Mouse (Mus musculus): ENCODE data around the gene Ttpal. TPM values are rescaled to one million over a fixed set of nuclear protein-coding genes. Genes with fewer than 3 reads are reported as not detected.

Gene Ttpal
- 63.2 and 72.5 TPM in 2 replicates for polyA plus RNA-seq (2012; rRNA removed)

DNA sequence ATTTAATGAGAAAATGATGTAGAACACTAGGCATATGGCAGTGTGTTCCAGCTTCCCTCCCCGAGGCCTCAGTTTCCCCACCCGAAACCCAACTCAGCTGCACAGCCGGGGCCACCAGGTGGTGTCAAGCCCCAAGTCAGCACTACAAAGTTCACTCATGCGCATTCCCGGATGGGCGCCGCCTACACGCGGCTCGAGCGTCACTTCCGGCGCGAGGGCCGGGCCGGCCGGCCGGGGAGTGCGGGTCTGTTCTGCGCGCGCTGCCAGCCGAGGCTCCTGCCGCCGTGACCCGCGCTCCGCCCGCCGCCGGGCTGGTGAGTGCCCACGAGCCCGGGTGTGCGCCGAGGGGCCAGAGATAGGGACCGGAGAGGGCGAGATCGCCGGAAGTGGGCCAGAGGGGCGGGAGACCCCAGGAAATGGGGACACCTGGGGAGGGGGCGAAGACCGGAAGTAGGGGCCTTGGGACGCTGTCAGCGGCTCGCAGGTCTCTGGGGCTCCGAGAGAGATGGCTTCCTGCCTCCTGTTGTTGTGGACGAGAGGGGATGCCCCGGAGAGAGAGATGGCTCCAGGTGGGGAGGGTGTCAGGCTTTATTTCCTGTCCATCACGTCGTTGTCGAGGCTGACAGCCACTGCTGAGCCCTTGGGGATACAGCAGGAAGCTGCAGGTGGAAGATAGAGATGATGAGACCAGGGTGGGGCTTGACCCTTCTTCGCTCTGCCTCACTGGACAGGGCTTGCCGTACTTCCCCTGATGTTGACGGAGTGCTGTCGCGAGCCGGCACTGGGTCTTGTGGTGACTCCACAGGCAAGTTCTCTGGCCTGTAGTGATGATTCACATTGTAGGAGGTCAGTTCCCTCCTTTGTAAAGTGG is at the start of gene Ttpal:
Gene Ttpal (plus strand): TSS at position 214 of the 871 bp plus-strand sequence.
- peak; percentile 77; the same call in 1 of the 2 replicates for TF ChIP-seq POLR2A (IDR thresholded peaks at IDR 0.05; ENCODE audit: control insufficient read depth, extremely low read depth, insufficient read depth, low read length, poor library complexity)
- TF ChIP-seq CTCF (IDR thresholded peaks at IDR 0.05; ENCODE audit: borderline replicate concordance, control insufficient read depth, extremely low read depth, insufficient read depth, low read length, poor library complexity), result peak; percentile 86
- peak within 1 kb of the TSS; percentile 30; the same call in 1 of the 2 replicates for H3K27ac ChIP-seq (ENCODE audit: control insufficient read depth, insufficient read depth, low read length)
- peak; percentile 88 for DNase-seq
- peak within 1 kb of the TSS; percentile 90 for H3K4me3 ChIP-seq (ENCODE audit: control insufficient read depth, insufficient read depth, low read length)
- no peaks in the 10 kb centered on the region for H3K27me3 ChIP-seq (ENCODE audit: control insufficient read depth, insufficient read depth, low read length)
- peaks cover 8% of the 10 kb centered on the region for H3K4me1 ChIP-seq (replicated peaks; ENCODE audit: control insufficient read depth, insufficient read depth, low read length)
- H3K36me3 ChIP-seq (ENCODE audit: control insufficient read depth, insufficient read depth, low read length), result no peaks in the 10 kb centered on the region; the same call in 1 of the 2 replicates
- WGBS, result under 1% methylated on average over 57 of the region's 57 CpGs

DNA sequence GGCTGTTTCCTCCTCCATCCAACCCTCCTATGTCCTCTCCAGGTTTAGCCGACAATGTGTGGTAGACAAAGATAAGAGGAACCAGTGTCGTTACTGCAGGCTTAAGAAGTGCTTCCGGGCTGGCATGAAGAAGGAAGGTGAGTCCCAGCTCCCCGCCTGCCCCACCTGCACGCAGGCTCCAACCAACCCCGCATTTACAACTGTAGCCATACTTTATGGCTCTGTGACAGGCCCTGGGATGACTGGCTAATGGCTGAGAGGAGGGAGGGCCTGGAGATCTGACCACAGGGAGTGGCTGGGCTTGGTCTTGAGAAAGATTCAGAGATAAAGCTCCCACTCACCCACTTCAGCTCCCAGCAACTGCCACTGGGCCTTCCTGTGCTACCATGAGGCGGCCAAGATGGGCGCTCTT is 49.6 kb upstream of the Ttpal start:
- Histone ChIP-seq H3K4me3 (ENCODE audit: control insufficient read depth, insufficient read depth, low read length) (no peak overlapping the region), H3K27ac (ENCODE audit: control insufficient read depth, insufficient read depth, low read length) (no peak overlapping the region), H3K4me1 (replicated peaks; ENCODE audit: control insufficient read depth, insufficient read depth, low read length) (peaks cover 6% of the 10 kb centered on the region), H3K27me3 (ENCODE audit: control insufficient read depth, insufficient read depth, low read length) (no peaks in the 10 kb centered on the region), H3K36me3 (ENCODE audit: control insufficient read depth, insufficient read depth, low read length) (no peaks in the 10 kb centered on the region)
- TF ChIP-seq POLR2A (IDR thresholded peaks at IDR 0.05; ENCODE audit: control insufficient read depth, extremely low read depth, insufficient read depth, low read length, poor library complexity), result no peak
- no peak for TF ChIP-seq CTCF (IDR thresholded peaks at IDR 0.05; ENCODE audit: borderline replicate concordance, control insufficient read depth, extremely low read depth, insufficient read depth, low read length, poor library complexity)
- 31% methylated on average over 8 of the region's 8 CpGs for WGBS
- no peak for DNase-seq

DNA sequence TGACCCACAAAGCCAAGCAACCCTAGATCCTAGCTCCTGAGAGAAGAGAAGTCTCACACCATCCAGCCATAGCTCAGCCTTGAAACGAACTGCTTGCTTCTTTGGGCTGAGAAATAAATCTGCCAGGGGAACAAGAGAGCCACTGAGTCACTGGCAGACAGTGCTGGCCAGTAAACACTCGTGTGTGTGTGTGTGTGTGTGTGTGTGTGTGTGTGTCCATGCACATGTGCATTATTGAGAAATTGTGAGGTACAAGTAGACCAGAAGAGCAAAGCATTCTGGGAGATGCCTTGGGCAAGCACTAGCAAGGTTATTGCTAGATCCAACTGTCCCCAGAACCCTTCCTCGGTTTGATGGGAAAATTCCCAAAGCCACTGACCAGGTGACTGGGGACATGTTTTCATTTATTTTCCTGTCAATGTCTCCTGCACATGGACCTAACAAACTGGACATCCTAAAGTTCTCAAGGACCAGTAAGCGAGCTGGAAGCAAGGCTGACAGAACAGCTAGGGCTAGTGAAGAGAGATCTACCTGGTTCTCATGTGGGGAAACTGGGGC is 47.6 kb upstream of the Ttpal start:
- WGBS, result 90% methylated on average over 4 of the region's 4 CpGs
- no peaks in the 10 kb centered on the region for H3K36me3 ChIP-seq (ENCODE audit: control insufficient read depth, insufficient read depth, low read length)
- H3K4me3 ChIP-seq (ENCODE audit: control insufficient read depth, insufficient read depth, low read length), result no peak overlapping the region
- no peak for DNase-seq
- TF ChIP-seq POLR2A (IDR thresholded peaks at IDR 0.05; ENCODE audit: control insufficient read depth, extremely low read depth, insufficient read depth, low read length, poor library complexity) (no peak), CTCF (IDR thresholded peaks at IDR 0.05; ENCODE audit: borderline replicate concordance, control insufficient read depth, extremely low read depth, insufficient read depth, low read length, poor library complexity) (no peak)
- H3K4me1 ChIP-seq (replicated peaks; ENCODE audit: control insufficient read depth, insufficient read depth, low read length), result peaks cover 6% of the 10 kb centered on the region
- H3K27ac ChIP-seq (ENCODE audit: control insufficient read depth, insufficient read depth, low read length), result no peak overlapping the region
- H3K27me3 ChIP-seq (ENCODE audit: control insufficient read depth, insufficient read depth, low read length), result no peaks in the 10 kb centered on the region

DNA sequence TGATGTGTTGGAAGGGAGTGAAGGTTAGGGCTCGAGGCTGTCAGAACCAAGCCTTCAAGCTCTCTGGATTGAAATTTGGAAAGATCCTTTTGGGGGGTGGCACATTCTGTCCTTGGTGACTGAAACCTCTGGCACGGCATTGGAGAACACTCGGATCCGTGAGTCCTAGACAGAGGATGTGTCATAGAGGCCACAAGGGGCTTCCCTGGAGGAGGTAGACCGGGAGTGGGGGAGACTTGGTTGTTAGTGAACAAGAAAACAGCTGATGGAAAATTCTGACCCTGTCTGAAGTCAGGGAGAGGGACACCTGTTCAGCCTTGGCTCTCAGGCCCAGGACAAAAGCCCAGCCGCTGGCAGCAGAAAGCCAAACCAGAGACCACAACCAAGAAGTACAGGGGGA is 47.1 kb upstream of the Ttpal start:
- peaks cover 6% of the 10 kb centered on the region for H3K4me1 ChIP-seq (replicated peaks; ENCODE audit: control insufficient read depth, insufficient read depth, low read length)
- H3K27ac ChIP-seq (ENCODE audit: control insufficient read depth, insufficient read depth, low read length), result no peak overlapping the region
- H3K36me3 ChIP-seq (ENCODE audit: control insufficient read depth, insufficient read depth, low read length), result no peaks in the 10 kb centered on the region
- H3K4me3 ChIP-seq (ENCODE audit: control insufficient read depth, insufficient read depth, low read length), result no peak overlapping the region
- H3K27me3 ChIP-seq (ENCODE audit: control insufficient read depth, insufficient read depth, low read length), result no peaks in the 10 kb centered on the region
- 90% methylated on average over 6 of the region's 6 CpGs for WGBS
- no peak for DNase-seq
- TF ChIP-seq CTCF (IDR thresholded peaks at IDR 0.05; ENCODE audit: borderline replicate concordance, control insufficient read depth, extremely low read depth, insufficient read depth, low read length, poor library complexity) (no peak), POLR2A (IDR thresholded peaks at IDR 0.05; ENCODE audit: control insufficient read depth, extremely low read depth, insufficient read depth, low read length, poor library complexity) (no peak)

DNA sequence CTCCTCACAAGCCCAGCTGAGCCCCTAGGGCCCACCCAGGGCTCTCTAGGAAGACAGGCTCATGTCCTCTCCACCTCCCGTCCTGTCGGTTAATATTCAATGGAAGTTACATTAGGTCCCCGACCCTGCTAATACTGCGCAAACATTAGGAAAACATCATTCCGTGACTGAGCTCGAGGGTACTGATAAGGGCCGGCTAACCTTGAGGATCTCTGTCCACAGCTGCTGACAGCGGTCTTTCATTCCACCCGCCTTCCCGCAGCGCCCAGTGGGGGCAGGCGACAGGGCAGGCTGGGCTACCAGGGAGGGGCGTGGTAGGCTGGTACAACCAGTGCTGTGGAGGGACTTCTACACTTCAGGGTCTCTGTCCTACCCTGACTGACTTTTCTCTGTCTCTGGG is 46.7 kb upstream of the Ttpal start:
- H3K4me3 ChIP-seq (ENCODE audit: control insufficient read depth, insufficient read depth, low read length), result no peak overlapping the region

DNA sequence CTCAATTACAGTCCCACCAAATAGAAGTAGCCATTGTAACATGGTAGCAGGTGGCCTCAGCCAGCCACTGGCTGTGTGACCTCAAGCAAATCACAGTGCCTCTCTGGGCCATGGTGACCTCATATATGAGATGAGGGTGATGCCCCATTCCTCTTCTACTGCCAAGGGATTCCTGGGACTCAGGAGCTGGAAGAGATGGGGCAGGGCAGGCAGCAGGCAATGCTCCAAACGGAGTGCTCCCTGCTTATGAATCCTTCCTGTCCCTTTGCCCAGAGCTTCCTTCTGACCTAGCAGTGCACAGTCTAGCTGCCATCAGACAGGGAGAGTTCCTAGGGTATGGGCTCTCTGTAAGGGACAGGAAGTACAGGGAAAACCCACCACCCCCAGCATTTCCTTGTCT is 43.6 kb upstream of the Ttpal start:
- no peak for DNase-seq
- H3K4me3 ChIP-seq (ENCODE audit: control insufficient read depth, insufficient read depth, low read length), result no peak overlapping the region
- H3K4me1 ChIP-seq (replicated peaks; ENCODE audit: control insufficient read depth, insufficient read depth, low read length), result no peaks in the 10 kb centered on the region
- no peak overlapping the region for H3K27ac ChIP-seq (ENCODE audit: control insufficient read depth, insufficient read depth, low read length)
- WGBS, result 100% methylated on average over 1 of the region's 1 CpGs
- H3K36me3 ChIP-seq (ENCODE audit: control insufficient read depth, insufficient read depth, low read length), result no peaks in the 10 kb centered on the region
- TF ChIP-seq CTCF (IDR thresholded peaks at IDR 0.05; ENCODE audit: borderline replicate concordance, control insufficient read depth, extremely low read depth, insufficient read depth, low read length, poor library complexity), result no peak
- TF ChIP-seq POLR2A (IDR thresholded peaks at IDR 0.05; ENCODE audit: control insufficient read depth, extremely low read depth, insufficient read depth, low read length, poor library complexity), result no peak
- H3K27me3 ChIP-seq (ENCODE audit: control insufficient read depth, insufficient read depth, low read length), result no peaks in the 10 kb centered on the region

More for the DNA sequence above, 46.7 kb upstream of the Ttpal start:
- Histone ChIP-seq H3K27ac (ENCODE audit: control insufficient read depth, insufficient read depth, low read length) (no peak overlapping the region), H3K4me1 (replicated peaks; ENCODE audit: control insufficient read depth, insufficient read depth, low read length) (peaks cover 6% of the 10 kb centered on the region), H3K27me3 (ENCODE audit: control insufficient read depth, insufficient read depth, low read length) (no peaks in the 10 kb centered on the region), H3K36me3 (ENCODE audit: control insufficient read depth, insufficient read depth, low read length) (no peaks in the 10 kb centered on the region)
- 96% methylated on average over 13 of the region's 13 CpGs for WGBS
- no peak for TF ChIP-seq CTCF (IDR thresholded peaks at IDR 0.05; ENCODE audit: borderline replicate concordance, control insufficient read depth, extremely low read depth, insufficient read depth, low read length, poor library complexity)
- TF ChIP-seq POLR2A (IDR thresholded peaks at IDR 0.05; ENCODE audit: control insufficient read depth, extremely low read depth, insufficient read depth, low read length, poor library complexity), result no peak
- DNase-seq, result no peak
